Mouse (Mus musculus) G1E (cell line): ENCODE measurements around the gene Fbln1. TPM values are rescaled to one million over a fixed set of nuclear protein-coding genes. Genes with fewer than 3 reads are reported as not detected.

Source experiments
- ATAC-seq: 2 replicates; pipeline ENCODE4 v1.8.0; 2016; ENCODE audit warnings: mild to moderate bottlenecking; ENCODE audit not compliant: insufficient number of reproducible peaks, poor library complexity, low FRiP score, severe bottlenecking; ENCODE audit errors: extremely low read depth
- DNase-seq: peaks from one replicate; pipeline ENCODE4 v3.0.0; 2012; ENCODE audit warnings: low spot score
- H3K27me3 ChIP-seq: 2 replicates; pipeline ENCODE4 v1.6.1; 2012; ENCODE audit warnings: mild to moderate bottlenecking, low read length, inconsistent platforms; ENCODE audit not compliant: insufficient read depth
- H3K36me3 ChIP-seq: replicated peaks from 2 replicates; pipeline ENCODE3; 2012; ENCODE audit warnings: mild to moderate bottlenecking, inconsistent platforms
- H3K4me1 ChIP-seq: 2 replicates; pipeline ENCODE4 v1.6.1; 2012; ENCODE audit warnings: low read depth, low read length, inconsistent platforms, mixed read lengths; ENCODE audit not compliant: insufficient read depth
- H3K4me3 ChIP-seq: 2 replicates; pipeline ENCODE4 v1.5.1; 2012; ENCODE audit warnings: low read depth, mild to moderate bottlenecking, inconsistent platforms, low read length, moderate library complexity, mixed read lengths
- H3K9me3 ChIP-seq: replicated peaks from 2 replicates; pipeline ENCODE4 v1.6.1; 2012; ENCODE audit warnings: inconsistent platforms
- CTCF ChIP-seq: IDR thresholded peaks from 2 replicates; pipeline ENCODE4 v1.5.1; 2012; ENCODE audit warnings: low read depth, low read length, inconsistent platforms, mixed read lengths
- GATA1 ChIP-seq: IDR thresholded peaks from 2 replicates; pipeline ENCODE4 v1.6.1; 2012; ENCODE audit warnings: borderline replicate concordance, low read length, inconsistent platforms, mixed read lengths
- GATA2 ChIP-seq: IDR thresholded peaks from 2 replicates; pipeline ENCODE4 v1.6.1; 2012; ENCODE audit warnings: low read depth, low read length, inconsistent platforms, borderline replicate concordance
- POLR2AphosphoS5 ChIP-seq: IDR thresholded peaks from 2 replicates; pipeline ENCODE4 v1.6.1; 2012; ENCODE audit warnings: low read depth, low read length, inconsistent platforms; ENCODE audit not compliant: insufficient replicate concordance
- TAL1 ChIP-seq: conservative IDR thresholded peaks from 2 replicates; pipeline ENCODE4 v1.6.1; 2012; ENCODE audit warnings: low read depth, low read length, inconsistent platforms, mixed read lengths
- polyA plus RNA-seq: library from polyadenylated mRNA; stranded (reverse); fragments of >175 nt; gene quantifications from 2 replicates; pipeline ENCODE4 v1.2.3, GENCODE M21; 2012
- total RNA-seq, 2 experiments: library from RNA; stranded (forward) in 1 of 2; stranded (reverse) in 1 of 2; fragments of 200-1000 nt in 1 of 2; fragments of >200 nt in 1 of 2; fragmentation: Nextera tagmentation in 1 of 2; gene quantifications; 2 replicates each; pipeline ENCODE4 v1.2.3; 2014 to 2017

Fbln1 gene
- not detected in 2 replicates for total RNA-seq (2014; fragmentation: Nextera tagmentation)
- total RNA-seq (2017) = 0.05 TPM in 1 of 2 replicates, not detected in the other
- polyA plus RNA-seq = not detected in 2 replicates

GRCm38 (mm10) chr15:85205792-85206702 is at the start of gene Fbln1:
Fbln1 (plus strand) TSS chr15:85205949.
- ATAC-seq (no peak), DNase-seq (no peak)
- Histone ChIP-seq H3K9me3 (peaks cover 77% of the 10 kb centered on the region), H3K27me3 (no peaks in the 10 kb centered on the region), H3K4me3 (no peak within 1 kb of the TSS; the same call in 1 of the 2 replicates), H3K36me3 (no peaks in the 10 kb centered on the region), H3K4me1 (no peaks in the 10 kb centered on the region)
- TF ChIP-seq CTCF (no peak), TAL1 (no peak), POLR2AphosphoS5 (no peak), GATA1 (no peak), GATA2 (no peak)

GRCm38 (mm10) chr15:85156198-85156597 is 49.6 kb upstream of the Fbln1 start:
- no peak for ATAC-seq
- TF ChIP-seq CTCF (no peak), GATA1 (no peak), POLR2AphosphoS5 (no peak), GATA2 (no peak), TAL1 (no peak)

DNA sequence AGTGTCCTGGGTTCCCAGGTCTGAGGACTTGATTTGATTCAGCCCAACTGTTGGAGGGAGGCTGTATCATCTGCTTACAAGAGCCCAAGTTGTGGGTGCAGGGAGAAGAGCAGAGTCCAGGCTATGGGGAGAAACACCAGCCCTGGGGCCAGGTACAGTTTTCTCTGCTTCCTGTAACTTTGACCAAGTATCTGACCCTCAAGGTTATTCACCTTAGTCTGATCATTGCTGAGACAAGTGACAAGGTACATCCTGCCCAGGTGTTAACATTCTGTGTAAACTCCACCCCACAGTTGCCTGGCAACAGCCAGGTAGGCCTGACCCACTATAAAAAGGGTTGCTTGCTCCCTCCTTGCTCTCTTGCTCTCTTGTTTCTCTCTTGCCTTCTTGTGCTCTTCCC is 44.3 kb upstream of the Fbln1 start:
- H3K9me3 ChIP-seq = peaks cover 77% of the 10 kb centered on the region
- DNase-seq (no peak), ATAC-seq (no peak)
- no peaks in the 10 kb centered on the region for H3K36me3 ChIP-seq
- no peak overlapping the region for H3K4me3 ChIP-seq
- no peaks in the 10 kb centered on the region for H3K4me1 ChIP-seq
- H3K27me3 ChIP-seq = no peaks in the 10 kb centered on the region
- no peak for TF ChIP-seq POLR2AphosphoS5
- TF ChIP-seq TAL1 = no peak
- TF ChIP-seq CTCF = no peak
- TF ChIP-seq GATA2 = no peak
- no peak for TF ChIP-seq GATA1

More at GRCm38 (mm10) chr15:85156198-85156597, 49.6 kb upstream of the Fbln1 start:
- no peak overlapping the region for H3K4me3 ChIP-seq
- H3K36me3 ChIP-seq = no peaks in the 10 kb centered on the region
- H3K4me1 ChIP-seq = no peaks in the 10 kb centered on the region
- no peak for DNase-seq
- H3K27me3 ChIP-seq = no peaks in the 10 kb centered on the region
- peaks cover 48% of the 10 kb centered on the region for H3K9me3 ChIP-seq

DNA sequence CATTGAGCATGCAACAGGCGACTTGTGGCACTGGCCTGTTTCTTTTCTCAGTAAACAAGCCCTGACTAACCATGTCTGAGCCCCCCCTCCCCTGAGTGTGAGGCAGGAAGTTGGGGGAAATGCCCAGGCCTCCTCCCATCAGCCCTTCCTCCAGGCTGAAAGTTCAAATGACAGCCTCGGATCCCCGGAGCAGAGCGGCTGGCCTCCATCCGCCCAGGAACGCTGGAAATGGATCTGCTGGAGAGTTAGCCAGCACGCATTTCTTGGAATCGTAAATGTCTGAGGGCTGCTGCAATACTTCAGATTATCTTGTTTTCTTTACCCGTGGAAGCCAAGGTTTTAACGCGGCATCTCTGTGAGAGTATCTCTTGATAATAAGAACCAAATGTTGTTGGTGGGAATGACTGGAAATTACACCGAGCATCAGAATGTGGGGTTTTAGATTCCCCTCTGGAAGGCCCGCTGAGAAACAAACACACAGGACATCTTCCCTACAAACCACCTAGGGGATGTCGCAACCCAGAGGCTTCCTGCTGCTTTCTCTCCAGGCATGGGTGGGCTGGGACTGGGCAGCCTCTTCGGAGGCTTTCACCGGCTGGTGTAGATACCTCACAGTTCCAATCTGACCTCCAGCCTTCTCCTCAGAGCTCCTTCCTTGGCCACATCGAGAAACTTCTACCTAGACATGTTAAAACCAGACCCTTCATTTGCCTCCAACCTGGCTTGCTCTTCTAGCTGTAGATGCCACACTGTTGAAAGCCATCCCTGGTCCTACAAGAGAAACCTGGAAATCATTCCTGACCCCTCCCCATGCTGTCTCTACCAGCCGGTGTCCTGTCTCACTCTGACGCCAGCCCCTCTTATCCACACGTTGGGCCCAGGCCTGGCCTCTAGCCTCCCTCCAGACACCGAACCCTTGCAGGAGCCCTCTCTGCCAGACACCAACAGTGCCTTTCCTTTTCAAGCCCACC is 42.8 kb upstream of the Fbln1 start:
- H3K36me3 ChIP-seq = no peaks in the 10 kb centered on the region
- H3K4me1 ChIP-seq = no peaks in the 10 kb centered on the region
- no peak for DNase-seq
- H3K4me3 ChIP-seq = no peak overlapping the region
- ATAC-seq = no peak
- TF ChIP-seq POLR2AphosphoS5 (no peak), CTCF (no peak), GATA1 (no peak), GATA2 (no peak), TAL1 (no peak)
- peaks cover 77% of the 10 kb centered on the region for H3K9me3 ChIP-seq
- no peaks in the 10 kb centered on the region for H3K27me3 ChIP-seq

- Histone ChIP-seq H3K9me3 (peaks cover 82% of the 10 kb centered on the region), H3K4me1 (no peaks in the 10 kb centered on the region), H3K27me3 (no peaks in the 10 kb centered on the region), H3K4me3 (no peak overlapping the region), H3K36me3 (no peaks in the 10 kb centered on the region)
- DNase-seq (no peak), ATAC-seq (no peak)
- TF ChIP-seq CTCF (no peak), TAL1 (no peak), POLR2AphosphoS5 (no peak), GATA1 (no peak), GATA2 (no peak)
These were observed 39.3 kb upstream of the Fbln1 start for GRCm38 (mm10) chr15:85166433-85166933.

- ATAC-seq (no peak), DNase-seq (no peak)
- Histone ChIP-seq H3K4me3 (no peak overlapping the region), H3K4me1 (no peaks in the 10 kb centered on the region), H3K36me3 (no peaks in the 10 kb centered on the region), H3K9me3 (peaks cover 82% of the 10 kb centered on the region), H3K27me3 (no peaks in the 10 kb centered on the region)
- TF ChIP-seq POLR2AphosphoS5 = no peak
- no peak for TF ChIP-seq TAL1
- no peak for TF ChIP-seq GATA1
- no peak for TF ChIP-seq GATA2
- no peak for TF ChIP-seq CTCF
These were observed 38.6 kb upstream of the Fbln1 start for GRCm38 (mm10) chr15:85167086-85167679.
